22 mouse cellular contexts compared by ENCODE assay signal in genomic region chr3:45593561-45593960, GRCm38 (mm10).
DNase-seq lines count a peak whose midpoint lies in the region; TF ChIP-seq lines count a peak whose summit lies in the region.
"Had no signal": no experiment of that assay in that cellular context is flagged by ENCODE, and none has a peak within 500 bp of the region (broad histone marks: within the 10 kb centered on the region; RNA-seq: fewer than 3 reads in every experiment).

No protein-coding gene starts in this region.

- TF ChIP-seq CTCF in gastrocnemius, adult 2 months (IDR thresholded peaks at IDR 0.05), result no peak

- no peak overlapping the region for H3K4me3 ChIP-seq in gastrocnemius, adult 2 months
- H3K4me3 ChIP-seq: forebrain, embryonic 10.5 days; forebrain, embryonic 13.5 days; heart, embryonic 13.5 days had no signal

- H3K27ac ChIP-seq in gastrocnemius, adult 2 months, result peak overlapping the region; percentile 35; the same call in 1 of the 2 replicates
- H3K27ac ChIP-seq: forebrain, embryonic 10.5 days; forebrain, embryonic 13.5 days; heart, embryonic 13.5 days; hindbrain, embryonic 14.5 days; hindbrain, postnatal 0 days had no signal

- DNase-seq in gastrocnemius, adult 2 months, result no peak
- no peak for DNase-seq in gastrocnemius, postnatal 10 days
- DNase-seq in embryo, embryonic 10.5 days (ENCODE audit: low spot score), result peak; percentile 61
- peak; percentile 2 for DNase-seq in mesoderm, embryonic 11.5 days (ENCODE audit: low read depth, low spot score)
- DNase-seq in kidney, adult 11 months, result no peak
- no peak for DNase-seq in adrenal gland, adult 18-20 months (ENCODE audit: low spot score in 2 of 2)
- DNase-seq: adrenal gland, adult 8-10 months; adrenal gland, postnatal 25 days; B cell, adult 2 months; cerebellum, adult 11-12 months; cerebellum, adult 8-10 months; cerebellum, postnatal 10 days; gastrocnemius, postnatal 25 days; heart, adult 18-20 months; heart, postnatal 14 days; heart, postnatal 4 days; kidney, adult 2 months had no signal

- intact Hi-C loops in gastrocnemius, adult 2 months (cut with DNase I), result no loop called here

Comparison
In these comparisons a context has a peak if more than half of its experiments do, and no peak if none do; other contexts are left out.
1. DNase-seq: peak in embryo, embryonic 10.5 days (single experiment) and mesoderm, embryonic 11.5 days (single experiment); none in gastrocnemius, adult 2 months (single experiment), gastrocnemius, postnatal 10 days (single experiment), kidney, adult 11 months (single experiment) and adrenal gland, adult 18-20 months (0 of 2).